Mouse (Mus musculus): ENCODE measurements around the gene Mif4gd.

GRCm38 (mm10) chr11:115614346-115615107 lies 1.8 kb upstream of the Mif4gd start:
- TF ChIP-seq CTCF (IDR thresholded peaks at IDR 0.05; ENCODE audit: borderline replicate concordance, extremely low read depth, insufficient read depth, insufficient read length) (no peak), POLR2A (IDR thresholded peaks at IDR 0.05; ENCODE audit: borderline replicate concordance, extremely low read depth, insufficient read depth, insufficient read length, poor library complexity, severe bottlenecking) (no peak)

All from brain, embryonic 14.5 days (tissue).